Mouse (Mus musculus): ENCODE measurements around the gene Rab32.

- TF ChIP-seq POLR2A (IDR thresholded peaks at IDR 0.05; ENCODE audit: extremely low read depth, insufficient read depth, low read length) (no peak), CTCF (IDR thresholded peaks at IDR 0.05; ENCODE audit: low read depth, low read length) (no peak)
Measured at GRCm38 (mm10) chr10:10544955-10545354, 13.1 kb downstream of the Rab32 start.

Data from liver, adult 2 months (tissue).